Mouse (Mus musculus) CD8-positive naive resting alpha-beta T cell, adult 2 months (primary cell): ENCODE results near the gene Ace.
A peak's percentile ranks its signal among the peaks of the same experiment; 100 is the strongest.

Experiments
- DNase-seq, 2 experiments: peaks; one replicate each; pipeline ENCODE4 v3.0.0; 2022; ENCODE audit warnings: low read depth in 2 of 2, low spot score in 2 of 2

The Ace gene

GRCm38 (mm10) chr11:105944770-105945672 lies 22.7 kb upstream of the Ace start:
- DNase-seq, result no peak

GRCm38 (mm10) chr11:105946694-105947154 lies 21.0 kb upstream of the Ace start:
- DNase-seq, result no peak

GRCm38 (mm10) chr11:105948255-105948654 lies 19.5 kb upstream of the Ace start:
- no peak for DNase-seq

- no peak for DNase-seq
Measured at GRCm38 (mm10) chr11:105950519-105950918, 17.2 kb upstream of the Ace start.

- DNase-seq, result no peak
Measured at GRCm38 (mm10) chr11:105951601-105952044, 16.1 kb upstream of the Ace start.

GRCm38 (mm10) chr11:105952111-105952510 lies 15.6 kb upstream of the Ace start:
- no peak for DNase-seq

- DNase-seq, result no peak
Measured at GRCm38 (mm10) chr11:105952911-105953386, 14.8 kb upstream of the Ace start, which contains the start of gene Cyb561. Gene Cyb561 (minus strand): TSS chr11:105953336.

- DNase-seq, result no peak
Measured at GRCm38 (mm10) chr11:105953402-105953801, 14.3 kb upstream of the Ace start.

- no peak for DNase-seq
Measured at GRCm38 (mm10) chr11:105955815-105956430, 11.8 kb upstream of the Ace start.

GRCm38 (mm10) chr11:105957501-105957900 lies 10.2 kb upstream of the Ace start:
- no peak for DNase-seq

- DNase-seq, result no peak
Measured at GRCm38 (mm10) chr11:105958566-105958965, 9.2 kb upstream of the Ace start.

GRCm38 (mm10) chr11:105959355-105959754 lies 8.4 kb upstream of the Ace start:
- no peak for DNase-seq

- no peak for DNase-seq
Measured at GRCm38 (mm10) chr11:105964691-105965090, 3.1 kb upstream of the Ace start.

- DNase-seq, result no peak
Measured at GRCm38 (mm10) chr11:105966288-105966687, 1.5 kb upstream of the Ace start.

GRCm38 (mm10) chr11:105968948-105969347 lies 1.2 kb downstream of the Ace start:
- DNase-seq, result no peak

- DNase-seq, result peak in 1 of 2 experiments; percentile 8
Measured at GRCm38 (mm10) chr11:105969516-105969915, 1.8 kb downstream of the Ace start.

- no peak for DNase-seq
Measured at GRCm38 (mm10) chr11:105974593-105974992, 6.8 kb downstream of the Ace start.

- no peak for DNase-seq
Measured at GRCm38 (mm10) chr11:105975050-105975449, 7.3 kb downstream of the Ace start.

- DNase-seq, result no peak
Measured at GRCm38 (mm10) chr11:105975636-105976035, 7.9 kb downstream of the Ace start.

GRCm38 (mm10) chr11:105978232-105978631 lies 10.5 kb downstream of the Ace start:
- no peak for DNase-seq

GRCm38 (mm10) chr11:105978634-105979033 lies 10.9 kb downstream of the Ace start:
- no peak for DNase-seq

- no peak for DNase-seq
Measured at GRCm38 (mm10) chr11:105984452-105984851, 16.7 kb downstream of the Ace start.
